Mouse (Mus musculus): ENCODE results near the gene Exoc6b. TPM values are rescaled to one million over a fixed set of nuclear protein-coding genes. Genes with fewer than 3 reads are reported as not detected.

The Exoc6b gene
- polyA plus RNA-seq, 1 experiment: 5.8 TPM

- no peak overlapping the region for H3K27ac ChIP-seq (ENCODE audit: control insufficient read depth, insufficient read depth, low read depth, low read length, poor library complexity)
- no peaks in the 10 kb centered on the region for H3K4me1 ChIP-seq (ENCODE audit: control insufficient read depth, insufficient read depth, low read length)
- no peak overlapping the region for H3K4me3 ChIP-seq (replicated peaks; ENCODE audit: control insufficient read depth, low read depth, low read length)
- TF ChIP-seq CTCF (IDR thresholded peaks at IDR 0.05; ENCODE audit: control insufficient read depth, insufficient read depth, low read length) (no peak), POLR2A (IDR thresholded peaks at IDR 0.05; ENCODE audit: borderline replicate concordance, control insufficient read depth, low read depth, low read length) (no peak)
- WGBS: under 1% methylated on average over 37 of the region's 37 CpGs
These were observed 483.5 kb downstream of the Exoc6b start for GRCm38 (mm10) chr6:84585686-84586300.

DNA sequence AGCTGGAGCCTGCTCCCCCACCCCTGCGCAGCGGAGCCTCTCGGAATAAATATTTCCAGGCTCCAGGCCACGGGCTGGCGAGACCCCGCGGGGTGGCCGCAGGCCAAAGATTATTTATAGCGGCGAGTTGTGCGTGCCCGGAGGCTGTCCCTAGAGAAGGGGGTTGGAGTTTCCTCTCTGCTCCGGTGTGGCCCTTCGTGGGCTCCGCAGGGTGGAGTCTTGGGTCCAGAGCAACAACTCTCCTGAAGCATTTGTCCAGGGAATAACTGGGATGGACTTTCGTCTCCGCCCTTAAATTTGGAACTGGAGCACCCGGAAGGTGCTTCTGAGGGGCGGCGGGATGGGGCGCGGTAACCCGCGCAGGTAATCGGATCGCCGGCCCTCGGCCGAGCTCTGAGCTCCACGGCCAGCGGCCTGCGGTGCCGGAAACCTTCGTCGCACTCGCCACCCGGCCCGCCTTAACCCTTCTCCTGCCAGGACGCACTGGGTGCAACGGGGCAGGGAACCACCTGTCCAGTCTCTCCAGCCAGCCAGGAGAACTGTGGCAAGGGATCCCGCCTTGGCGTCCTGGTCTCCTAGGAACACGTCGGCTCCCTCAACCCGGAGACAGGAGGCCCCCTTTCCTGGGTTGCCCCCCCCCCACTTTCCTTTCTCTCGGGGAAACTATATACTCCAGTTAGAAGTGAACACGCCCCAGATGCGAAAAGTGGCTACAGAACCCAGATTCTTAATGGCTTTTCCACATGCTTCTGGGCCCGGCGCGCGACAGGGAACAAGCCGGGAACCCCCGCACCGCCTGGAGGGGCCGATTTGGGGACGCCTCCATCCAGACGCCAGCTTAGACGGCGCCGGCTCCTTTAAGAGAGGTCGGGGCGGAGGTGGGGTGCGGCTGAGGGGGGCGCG is 484.3 kb downstream of the Exoc6b start:
- Histone ChIP-seq H3K4me3 (replicated peaks; ENCODE audit: control insufficient read depth, low read depth, low read length) (no peak overlapping the region), H3K27ac (ENCODE audit: control insufficient read depth, insufficient read depth, low read depth, low read length, poor library complexity) (no peak overlapping the region), H3K4me1 (ENCODE audit: control insufficient read depth, insufficient read depth, low read length) (no peaks in the 10 kb centered on the region)
- 2% methylated on average over 66 of the region's 66 CpGs for WGBS
- no peak; the same call in 1 of the 2 replicates for TF ChIP-seq POLR2A (IDR thresholded peaks at IDR 0.05; ENCODE audit: borderline replicate concordance, control insufficient read depth, low read depth, low read length)
- no peak for TF ChIP-seq CTCF (IDR thresholded peaks at IDR 0.05; ENCODE audit: control insufficient read depth, insufficient read depth, low read length)

DNA sequence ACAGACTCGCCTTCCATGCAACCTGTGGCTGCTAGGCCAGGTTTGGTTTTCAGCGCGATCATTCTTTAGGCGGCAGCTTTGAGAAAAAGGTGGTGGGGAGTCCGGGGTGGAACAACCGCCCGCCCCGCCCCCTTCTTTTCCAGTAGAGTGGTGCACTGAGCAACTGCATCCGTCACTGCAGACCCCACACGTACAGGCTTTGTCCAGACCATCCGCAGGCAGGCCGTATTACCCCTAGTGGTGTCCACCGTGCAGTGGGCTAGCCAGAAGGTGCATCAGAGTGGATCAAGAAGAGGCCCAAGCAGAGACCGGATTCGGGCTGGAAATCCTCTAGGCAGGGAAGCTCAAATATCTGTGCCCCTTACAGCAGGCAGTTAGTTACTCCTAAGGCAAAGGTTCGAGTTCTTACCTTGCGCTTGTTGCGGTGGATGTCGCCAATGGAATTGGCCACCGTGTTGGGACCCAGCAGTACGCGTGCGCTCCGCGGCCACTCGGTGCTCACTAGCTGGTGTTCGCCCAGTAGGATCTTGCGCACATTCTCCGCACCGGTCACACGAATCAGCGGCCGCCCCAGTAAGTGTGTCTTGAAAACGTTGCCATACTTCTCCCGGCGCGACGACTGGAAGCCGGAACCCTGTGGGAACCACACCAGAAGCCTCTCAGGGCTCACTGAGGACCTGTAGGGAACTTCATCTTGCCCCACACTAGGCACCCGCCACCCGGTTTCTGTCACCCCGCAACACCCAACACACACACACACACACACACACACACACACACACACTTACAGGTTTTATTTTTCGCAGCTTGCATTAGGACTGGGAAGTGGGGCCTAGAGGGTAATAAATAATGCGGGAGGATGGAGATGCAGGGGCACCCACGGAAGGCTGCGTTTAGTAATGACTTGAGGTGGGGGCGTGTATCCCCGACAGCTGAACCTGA is 485.2 kb downstream of the Exoc6b start:
- Histone ChIP-seq H3K27ac (ENCODE audit: control insufficient read depth, insufficient read depth, low read depth, low read length, poor library complexity) (no peak overlapping the region), H3K4me3 (replicated peaks; ENCODE audit: control insufficient read depth, low read depth, low read length) (no peak overlapping the region), H3K4me1 (ENCODE audit: control insufficient read depth, insufficient read depth, low read length) (no peaks in the 10 kb centered on the region)
- WGBS: 2% methylated on average over 48 of the region's 48 CpGs
- TF ChIP-seq POLR2A (IDR thresholded peaks at IDR 0.05; ENCODE audit: borderline replicate concordance, control insufficient read depth, low read depth, low read length): no peak
- no peak for TF ChIP-seq CTCF (IDR thresholded peaks at IDR 0.05; ENCODE audit: control insufficient read depth, insufficient read depth, low read length)

GRCm38 (mm10) chr6:84583371-84583770 is 485.9 kb downstream of the Exoc6b start:
- H3K27ac ChIP-seq (ENCODE audit: control insufficient read depth, insufficient read depth, low read depth, low read length, poor library complexity): no peak overlapping the region
- TF ChIP-seq CTCF (IDR thresholded peaks at IDR 0.05; ENCODE audit: control insufficient read depth, insufficient read depth, low read length): no peak
- no peak for TF ChIP-seq POLR2A (IDR thresholded peaks at IDR 0.05; ENCODE audit: borderline replicate concordance, control insufficient read depth, low read depth, low read length)
- under 1% methylated on average over 26 of the region's 26 CpGs for WGBS
- no peak overlapping the region for H3K4me3 ChIP-seq (replicated peaks; ENCODE audit: control insufficient read depth, low read depth, low read length)
- no peaks in the 10 kb centered on the region for H3K4me1 ChIP-seq (ENCODE audit: control insufficient read depth, insufficient read depth, low read length)

GRCm38 (mm10) chr6:84582826-84583225 is 486.5 kb downstream of the Exoc6b start:
- Histone ChIP-seq H3K4me3 (replicated peaks; ENCODE audit: control insufficient read depth, low read depth, low read length) (no peak overlapping the region), H3K4me1 (ENCODE audit: control insufficient read depth, insufficient read depth, low read length) (no peaks in the 10 kb centered on the region), H3K27ac (ENCODE audit: control insufficient read depth, insufficient read depth, low read depth, low read length, poor library complexity) (no peak overlapping the region)
- WGBS: 50% methylated on average over 5 of the region's 5 CpGs
- TF ChIP-seq CTCF (IDR thresholded peaks at IDR 0.05; ENCODE audit: control insufficient read depth, insufficient read depth, low read length): no peak
- no peak for TF ChIP-seq POLR2A (IDR thresholded peaks at IDR 0.05; ENCODE audit: borderline replicate concordance, control insufficient read depth, low read depth, low read length)

DNA sequence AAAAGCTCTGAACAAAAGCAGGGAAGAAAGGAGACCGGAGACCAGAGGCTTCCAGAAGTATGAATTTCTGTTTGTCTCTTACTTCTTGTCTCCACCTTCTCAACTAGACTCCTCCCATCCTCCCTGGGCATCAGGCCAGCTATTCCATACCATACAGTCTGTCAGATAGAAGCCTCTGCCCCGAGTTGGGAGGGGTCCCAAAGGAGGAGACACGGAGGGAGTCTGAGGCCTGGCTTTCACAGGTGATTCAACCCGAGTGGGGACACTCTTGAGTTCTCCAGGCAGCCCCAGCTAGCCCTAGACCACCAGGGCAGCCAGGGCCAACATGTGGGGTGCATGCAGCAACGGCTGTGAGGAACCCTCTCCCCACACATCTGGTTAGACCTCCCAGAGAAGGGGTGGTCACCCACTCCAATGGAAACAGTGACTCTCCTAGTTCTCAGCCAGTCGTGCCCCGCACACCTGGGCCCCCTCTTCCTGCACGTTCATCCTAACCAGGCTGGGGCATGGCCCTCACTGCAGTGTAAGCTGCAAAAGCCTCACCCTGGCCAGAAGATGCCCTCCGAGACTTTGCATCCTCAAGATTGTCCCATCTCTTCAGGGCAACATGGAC is 487.4 kb downstream of the Exoc6b start:
- no peak for TF ChIP-seq POLR2A (IDR thresholded peaks at IDR 0.05; ENCODE audit: borderline replicate concordance, control insufficient read depth, low read depth, low read length)
- TF ChIP-seq CTCF (IDR thresholded peaks at IDR 0.05; ENCODE audit: control insufficient read depth, insufficient read depth, low read length): no peak
- no peaks in the 10 kb centered on the region for H3K4me1 ChIP-seq (ENCODE audit: control insufficient read depth, insufficient read depth, low read length)
- WGBS: 67% methylated on average over 9 of the region's 9 CpGs
- no peak overlapping the region for H3K27ac ChIP-seq (ENCODE audit: control insufficient read depth, insufficient read depth, low read depth, low read length, poor library complexity)
- no peak overlapping the region for H3K4me3 ChIP-seq (replicated peaks; ENCODE audit: control insufficient read depth, low read depth, low read length)

- TF ChIP-seq CTCF (IDR thresholded peaks at IDR 0.05; ENCODE audit: control insufficient read depth, insufficient read depth, low read length) (no peak), POLR2A (IDR thresholded peaks at IDR 0.05; ENCODE audit: borderline replicate concordance, control insufficient read depth, low read depth, low read length) (no peak)
- H3K4me3 ChIP-seq (replicated peaks; ENCODE audit: control insufficient read depth, low read depth, low read length): no peak overlapping the region
- no peaks in the 10 kb centered on the region for H3K4me1 ChIP-seq (ENCODE audit: control insufficient read depth, insufficient read depth, low read length)
- WGBS: 73% methylated on average over 6 of the region's 6 CpGs
- no peak overlapping the region for H3K27ac ChIP-seq (ENCODE audit: control insufficient read depth, insufficient read depth, low read depth, low read length, poor library complexity)
These were observed 488.1 kb downstream of the Exoc6b start for GRCm38 (mm10) chr6:84580979-84581832.

Data from bone marrow, adult 2 months (tissue).